Mouse (Mus musculus) ES-CJ7 (cell line): Measurements from ENCODE around the gene Arid5b.

Experiments used
- DNase-seq: peaks from one replicate; pipeline ENCODE4 v3.0.0; 2011; ENCODE audit warnings: low read depth, low spot score

Arid5b gene

GRCm38 (mm10) chr10:68090544-68090943, 188.0 kb downstream of the Arid5b start:
- no peak for DNase-seq

GRCm38 (mm10) chr10:68090197-68090535, 188.4 kb downstream of the Arid5b start:
- DNase-seq, result no peak

GRCm38 (mm10) chr10:68089435-68090196, 188.9 kb downstream of the Arid5b start:
- DNase-seq, result peak; percentile 64

GRCm38 (mm10) chr10:68087722-68088121, 190.8 kb downstream of the Arid5b start:
- DNase-seq, result no peak

- no peak for DNase-seq
Measured at GRCm38 (mm10) chr10:68086973-68087372, 191.6 kb downstream of the Arid5b start.

GRCm38 (mm10) chr10:68085574-68085973, 193.0 kb downstream of the Arid5b start:
- DNase-seq, result no peak

- DNase-seq, result no peak
Measured at GRCm38 (mm10) chr10:68081712-68082111, 196.8 kb downstream of the Arid5b start.

GRCm38 (mm10) chr10:68079910-68080670, 198.4 kb downstream of the Arid5b start:
- DNase-seq, result no peak

- no peak for DNase-seq
Measured at GRCm38 (mm10) chr10:68078708-68079107, 199.8 kb downstream of the Arid5b start.

- DNase-seq, result no peak
Measured at GRCm38 (mm10) chr10:68075181-68075580, 203.4 kb downstream of the Arid5b start.

- peak; percentile 35 for DNase-seq
Measured at GRCm38 (mm10) chr10:68074291-68074690, 204.2 kb downstream of the Arid5b start.

GRCm38 (mm10) chr10:68072626-68073025, 205.9 kb downstream of the Arid5b start:
- no peak for DNase-seq

GRCm38 (mm10) chr10:68071041-68071440, 207.5 kb downstream of the Arid5b start:
- DNase-seq, result no peak

- DNase-seq, result no peak
Measured at GRCm38 (mm10) chr10:68068426-68068825, 210.1 kb downstream of the Arid5b start.

- no peak for DNase-seq
Measured at GRCm38 (mm10) chr10:68067961-68068360, 210.6 kb downstream of the Arid5b start.

- DNase-seq, result no peak
Measured at GRCm38 (mm10) chr10:68066173-68066572, 212.4 kb downstream of the Arid5b start.

GRCm38 (mm10) chr10:68064571-68064970, 214.0 kb downstream of the Arid5b start:
- DNase-seq, result no peak

GRCm38 (mm10) chr10:68063806-68064545, 214.6 kb downstream of the Arid5b start:
- DNase-seq, result no peak

- DNase-seq, result no peak
Measured at GRCm38 (mm10) chr10:68061249-68061615, 217.3 kb downstream of the Arid5b start.

- DNase-seq, result no peak
Measured at GRCm38 (mm10) chr10:68060590-68061248, 217.8 kb downstream of the Arid5b start.

GRCm38 (mm10) chr10:68058378-68058777, 220.2 kb downstream of the Arid5b start:
- DNase-seq, result peak; percentile 41

GRCm38 (mm10) chr10:68057841-68058240, 220.7 kb downstream of the Arid5b start:
- DNase-seq, result no peak
